Mouse (Mus musculus) bone marrow, adult 2 months (tissue): ENCODE data around the gene Pip4k2b. TPM values are rescaled to one million over a fixed set of nuclear protein-coding genes. Genes with fewer than 3 reads are reported as not detected.
A peak's percentile ranks its signal among the peaks of the same experiment; 100 is the strongest.

Experiments used
- H3K27ac ChIP-seq: fragments of 200-500 bp; 2 replicates; pipeline ENCODE4 v1.5.1; 2012; ENCODE audit warnings: low read depth, mild to moderate bottlenecking, control low read depth, inconsistent platforms, low read length; ENCODE audit not compliant: control insufficient read depth, poor library complexity, insufficient read depth
- H3K4me1 ChIP-seq: fragments of 200-500 bp; 2 replicates; pipeline ENCODE4 v1.6.1; 2011; ENCODE audit warnings: low read length; ENCODE audit not compliant: control insufficient read depth, insufficient read depth
- H3K4me3 ChIP-seq: fragments of 200-500 bp; replicated peaks from 2 replicates; pipeline ENCODE3; 2011; ENCODE audit warnings: mild to moderate bottlenecking, low read depth, low read length, control low read depth; ENCODE audit not compliant: control insufficient read depth
- CTCF ChIP-seq: fragments of 200-500 bp; IDR thresholded peaks from 2 replicates; pipeline ENCODE4 v1.5.1; 2011; ENCODE audit warnings: low read length, control low read depth; ENCODE audit not compliant: control insufficient read depth, insufficient read depth
- POLR2A ChIP-seq: fragments of 200-500 bp; IDR thresholded peaks from 2 replicates; pipeline ENCODE4 v1.6.1; 2011; ENCODE audit warnings: low read depth, mild to moderate bottlenecking, control low read depth, low read length, borderline replicate concordance; ENCODE audit not compliant: control insufficient read depth
- WGBS: fragments of 180-500 bp; shearing (Covaris S2); methylation state at CpG from one replicate; pipeline ENCODE4 v1.1.7; 2018; 5-methylcytosine and 5-hydroxymethylcytosine counted together
- polyA plus RNA-seq: library from polyadenylated mRNA; stranded (reverse); fragments of >200 nt; gene quantifications from 2 replicates; pipeline ENCODE4 v1.2.4, GENCODE M21; 2011; ENCODE audit warnings: low replicate concordance; ENCODE audit not compliant: missing spikeins, insufficient read depth, insufficient read length

Pip4k2b gene
- polyA plus RNA-seq, 1 experiment = 11.7 TPM

DNA sequence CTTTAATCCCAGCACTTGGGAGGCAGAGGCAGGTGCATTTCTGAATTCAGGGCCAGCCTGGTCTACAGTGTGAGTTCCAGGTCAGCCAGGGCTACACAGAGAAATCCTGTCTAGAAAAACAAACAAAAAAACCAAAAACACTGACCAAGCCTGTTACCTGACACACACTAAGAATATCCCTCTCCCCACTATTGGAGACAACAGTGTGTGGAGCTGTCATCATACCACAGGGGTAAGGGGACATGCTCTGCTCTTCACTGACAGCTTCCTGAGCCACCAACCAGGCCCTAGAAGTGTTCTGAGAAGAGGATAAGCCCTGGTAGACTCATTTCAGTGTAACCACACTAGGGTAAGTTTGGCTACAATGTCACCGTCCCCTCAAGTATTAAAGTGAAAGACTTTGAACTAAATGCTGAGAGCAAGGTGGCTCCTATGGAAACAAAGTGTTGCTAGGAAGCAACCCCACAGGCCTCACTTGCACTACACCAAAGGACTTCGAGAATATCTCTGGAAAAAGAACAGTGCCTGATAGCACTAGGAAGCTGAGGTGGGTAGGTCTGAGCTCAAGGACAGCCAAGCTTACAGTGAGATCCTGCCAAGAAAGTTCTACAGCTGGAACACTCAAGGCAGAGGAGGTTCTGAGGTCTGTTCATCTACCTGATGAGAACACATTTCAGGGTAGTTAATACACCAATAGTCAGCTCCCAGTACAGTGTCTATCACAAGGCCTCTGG, 35.6 kb upstream of the Pip4k2b start:
- Histone ChIP-seq H3K27ac (no peak overlapping the region), H3K4me1 (no peaks in the 10 kb centered on the region), H3K4me3 (no peak overlapping the region)
- WGBS = 46% methylated on average over 2 of the region's 2 CpGs
- TF ChIP-seq POLR2A (no peak), CTCF (no peak)

DNA sequence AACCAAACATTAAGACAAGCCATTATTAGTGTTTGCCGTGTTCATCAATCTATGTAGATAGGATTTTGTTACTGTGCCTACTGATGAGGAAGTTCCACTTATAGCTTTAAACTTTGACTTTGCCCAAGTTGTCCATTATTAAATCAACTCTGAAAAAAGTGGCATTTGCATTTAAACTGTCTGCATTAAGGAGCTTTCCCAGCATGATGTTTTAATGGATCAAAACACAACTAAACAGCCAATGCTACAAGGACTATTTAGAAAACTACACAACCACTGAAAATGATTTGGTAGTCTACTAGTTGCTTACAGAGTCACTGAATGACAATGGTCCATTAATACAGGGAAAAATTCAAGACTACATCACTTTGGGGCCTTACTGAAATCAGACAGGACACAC, 34.4 kb upstream of the Pip4k2b start:
- Histone ChIP-seq H3K4me3 (no peak overlapping the region), H3K27ac (no peak overlapping the region), H3K4me1 (no peaks in the 10 kb centered on the region)
- 88% methylated on average over 1 of the region's 1 CpGs for WGBS
- no peak for TF ChIP-seq CTCF
- no peak for TF ChIP-seq POLR2A

DNA sequence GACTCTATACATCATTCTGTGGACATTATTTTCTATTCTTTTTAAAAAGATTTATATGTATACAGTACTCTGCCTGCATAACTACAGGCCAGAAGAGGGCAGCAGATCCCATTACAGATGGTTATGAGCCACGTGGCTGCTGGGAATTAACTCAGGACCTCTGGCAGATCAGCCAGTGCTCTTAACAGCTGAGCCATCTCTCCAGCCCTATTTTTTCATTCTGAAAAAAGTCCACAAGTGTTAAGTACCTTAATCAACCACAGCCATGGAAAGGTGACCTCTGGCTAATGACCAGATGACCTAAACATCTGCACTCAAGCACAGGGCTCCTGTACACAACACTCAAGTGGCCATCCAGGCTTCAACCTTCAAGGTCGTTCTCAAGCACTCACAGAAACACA, 32.6 kb upstream of the Pip4k2b start:
- WGBS = 50% methylated on average over 2 of the region's 2 CpGs
- no peaks in the 10 kb centered on the region for H3K4me1 ChIP-seq
- no peak for TF ChIP-seq POLR2A
- TF ChIP-seq CTCF = 0 out of 2 replicates have a peak, but pooled peaks have one; percentile 3

DNA sequence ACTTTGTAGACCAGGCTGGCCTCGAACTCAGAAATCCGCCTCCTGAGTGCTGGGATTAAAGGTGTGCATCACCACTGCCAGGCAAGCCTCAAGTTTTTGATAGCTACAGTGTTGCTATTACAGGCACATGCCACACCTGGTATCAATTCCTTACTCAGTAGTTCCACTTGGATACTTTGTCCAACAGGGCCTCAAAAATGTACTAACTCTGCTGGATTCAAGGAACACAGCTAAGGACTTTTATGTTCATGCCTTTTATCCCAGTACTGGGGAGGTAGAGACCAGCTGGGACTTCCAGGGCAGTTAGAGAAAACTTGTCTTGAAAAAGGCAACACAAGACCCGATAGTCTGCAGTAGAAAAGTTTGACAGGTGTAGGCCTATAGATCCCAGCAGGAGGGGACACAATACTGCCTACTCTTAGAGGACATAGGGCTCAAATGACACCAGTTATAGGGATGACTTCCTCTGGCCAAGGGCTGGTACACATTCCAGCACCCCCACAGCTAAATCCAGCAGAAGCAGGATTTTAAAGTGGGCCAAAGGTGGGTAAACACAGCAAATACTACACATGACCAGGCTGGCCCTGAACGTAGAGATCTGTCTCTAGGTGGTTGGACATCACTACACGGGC, 32.1 kb upstream of the Pip4k2b start:
- WGBS = 82% methylated on average over 5 of the region's 5 CpGs
- Histone ChIP-seq H3K27ac (no peak overlapping the region), H3K4me3 (no peak overlapping the region), H3K4me1 (no peaks in the 10 kb centered on the region)
- TF ChIP-seq POLR2A (no peak), CTCF (no peak)

More for the DNA sequence above, 32.6 kb upstream of the Pip4k2b start:
- Histone ChIP-seq H3K4me3 (no peak overlapping the region), H3K27ac (no peak overlapping the region)

- TF ChIP-seq CTCF (no peak), POLR2A (no peak)
- WGBS = 74% methylated on average over 17 of the region's 17 CpGs
- no peak within 1 kb of the TSS for H3K27ac ChIP-seq
- H3K4me3 ChIP-seq = no peak within 1 kb of the TSS
- H3K4me1 ChIP-seq = no peaks in the 10 kb centered on the region
Observed at GRCm38 (mm10) chr11:97775808-97776496, 31.4 kb upstream of the Pip4k2b start, which contains the start of gene 1700001P01Rik. Gene 1700001P01Rik, minus strand, starts transcription at chr11:97775918.

GRCm38 (mm10) chr11:97775186-97775585, 30.7 kb upstream of the Pip4k2b start:
- no peak overlapping the region for H3K4me3 ChIP-seq
- no peak overlapping the region for H3K27ac ChIP-seq
- TF ChIP-seq CTCF (no peak), POLR2A (no peak)
- no peaks in the 10 kb centered on the region for H3K4me1 ChIP-seq
- 84% methylated on average over 13 of the region's 13 CpGs for WGBS

GRCm38 (mm10) chr11:97771410-97771809, 26.9 kb upstream of the Pip4k2b start:
- H3K27ac ChIP-seq = no peak overlapping the region
- TF ChIP-seq POLR2A (no peak), CTCF (no peak)
- 48% methylated on average over 14 of the region's 14 CpGs for WGBS
- no peak overlapping the region for H3K4me3 ChIP-seq
- H3K4me1 ChIP-seq = no peaks in the 10 kb centered on the region

- Histone ChIP-seq H3K4me1 (peaks cover 3% of the 10 kb centered on the region; the same call in 1 of the 2 replicates), H3K4me3 (no peak overlapping the region), H3K27ac (no peak overlapping the region)
- WGBS = 38% methylated on average over 2 of the region's 2 CpGs
- no peak for TF ChIP-seq CTCF
- TF ChIP-seq POLR2A = no peak
Observed at GRCm38 (mm10) chr11:97769704-97770103, 25.2 kb upstream of the Pip4k2b start.
